Mouse (Mus musculus): ENCODE measurements around the gene Zbtb20.

DNA sequence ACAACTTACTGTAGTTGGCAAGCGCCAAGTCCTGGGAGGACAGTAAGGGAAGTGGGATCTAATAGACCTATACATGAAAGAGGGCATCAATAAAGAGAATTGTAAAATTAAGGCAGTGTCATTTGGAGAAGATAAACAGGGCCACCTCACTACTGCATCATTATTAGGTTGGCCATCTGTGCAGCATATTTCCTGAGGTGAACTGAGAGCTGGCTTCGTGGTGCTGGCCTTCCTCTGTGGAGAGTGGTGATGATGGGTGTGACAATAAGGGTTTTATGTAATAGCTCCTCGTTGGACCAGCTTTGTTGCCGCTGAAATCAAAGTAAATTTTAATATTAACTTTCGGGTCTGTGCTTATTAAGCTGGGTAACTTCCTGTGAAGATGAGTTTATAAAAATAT is 223.0 kb downstream of the Zbtb20 start:
- TF ChIP-seq CTCF (IDR thresholded peaks at IDR 0.05; ENCODE audit: low read depth) (no peak), EP300 (IDR thresholded peaks at IDR 0.05; ENCODE audit: low read depth) (no peak)

All from liver, embryonic 14.5 days (tissue).